Mouse (Mus musculus) C2C12 (cell line): ENCODE measurements around the gene Ppdpf.

Source experiments
- CEBPB ChIP-seq: IDR thresholded peaks from one replicate; pipeline ENCODE4 v1.6.1; 2011; ENCODE audit warnings: low read depth, mild to moderate bottlenecking, control low read depth, moderate library complexity
- CTCF ChIP-seq: IDR thresholded peaks from one replicate; pipeline ENCODE4 v1.5.1; 2011; ENCODE audit not compliant: control insufficient read depth, insufficient read depth, insufficient read length
- FOSL1 ChIP-seq: IDR thresholded peaks from one replicate; pipeline ENCODE4 v1.8.0; 2011; ENCODE audit warnings: mild to moderate bottlenecking, low read length; ENCODE audit not compliant: poor library complexity, insufficient read depth, severe bottlenecking
- MAX ChIP-seq: IDR thresholded peaks from one replicate; pipeline ENCODE4 v1.6.1; 2011; ENCODE audit warnings: mild to moderate bottlenecking, control low read depth
- MYOD1 ChIP-seq: IDR thresholded peaks from one replicate; pipeline ENCODE4 v1.6.1; 2011; ENCODE audit warnings: low read depth; ENCODE audit not compliant: control insufficient read depth, insufficient read length
- MYOG ChIP-seq: IDR thresholded peaks from one replicate; pipeline ENCODE4 v1.6.1; 2011; ENCODE audit not compliant: control insufficient read depth, insufficient read length; ENCODE audit errors: extremely low read depth
- USF1 ChIP-seq: IDR thresholded peaks from one replicate; pipeline ENCODE4 v1.6.1; 2011; ENCODE audit warnings: low read depth, mild to moderate bottlenecking, control low read depth, moderate library complexity

DNA sequence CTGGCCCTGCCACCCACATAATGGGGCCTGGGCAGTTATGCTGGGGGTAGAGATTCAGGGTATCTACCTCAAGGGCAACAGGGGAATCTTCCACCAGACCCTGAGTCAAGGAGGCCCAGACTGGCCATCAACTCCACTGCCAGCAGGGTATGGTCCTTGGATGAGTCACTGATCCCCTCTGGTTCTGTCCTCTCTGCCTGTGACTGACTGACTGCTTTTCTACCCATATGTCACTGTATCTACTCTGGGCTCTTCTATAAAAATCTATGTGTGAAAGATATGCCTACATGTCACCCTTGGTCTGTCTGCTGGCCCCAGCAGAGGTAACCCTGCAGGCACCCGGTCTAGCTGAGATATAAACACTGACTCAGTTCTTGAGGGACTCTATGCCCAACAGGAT, 33.9 kb upstream of the Ppdpf start:
- TF ChIP-seq CTCF, result no peak
- no peak for TF ChIP-seq CEBPB
- TF ChIP-seq MAX, result no peak
- no peak for TF ChIP-seq MYOD1
- no peak for TF ChIP-seq USF1
- no peak for TF ChIP-seq FOSL1
- TF ChIP-seq MYOG, result no peak
